Mouse (Mus musculus): ENCODE results near the gene Glt6d1.

GRCm38 (mm10) chr2:25767764-25768163, 47.9 kb downstream of the Glt6d1 start:
- TF ChIP-seq CTCF (IDR thresholded peaks at IDR 0.05; ENCODE audit: low read depth, low read length) (no peak), POLR2A (IDR thresholded peaks at IDR 0.05; ENCODE audit: insufficient read depth, low read length) (no peak), EP300 (IDR thresholded peaks at IDR 0.05; ENCODE audit: insufficient read depth, low read depth, low read length) (no peak)

All from ES-Bruce4 (cell line).